Mouse (Mus musculus) liver, adult 2 months (tissue): Measurements from ENCODE around the gene Pold2.

ENCODE experiments used
- CTCF ChIP-seq: fragments of 200-500 bp; IDR thresholded peaks from 2 replicates; pipeline ENCODE4 v1.5.1; 2011; ENCODE audit warnings: low read depth, low read length, control low read depth
- POLR2A ChIP-seq: fragments of 200-500 bp; IDR thresholded peaks from 2 replicates; pipeline ENCODE4 v1.6.1; 2011; ENCODE audit warnings: low read length, control low read depth; ENCODE audit not compliant: insufficient read depth; ENCODE audit errors: extremely low read depth

- peak; percentile 85 for TF ChIP-seq CTCF
- TF ChIP-seq POLR2A = no peak; the same call in 1 of the 2 replicates
Observed at GRCm38 (mm10) chr11:5837251-5838246, 40.5 kb downstream of the Pold2 start, which contains the start of gene Polm.
